Mouse (Mus musculus): ENCODE results near the gene Ubox5. TPM values are rescaled to one million over a fixed set of nuclear protein-coding genes. Genes with fewer than 3 reads are reported as not detected.
"Not testable (repeated sequence)": the region's sequence is repeated elsewhere in the genome, so short reads cannot be mapped to it uniquely, and the experiment has no call there.

The Ubox5 gene
- 9.1 and 15.6 TPM in 2 replicates for total RNA-seq (2014; fragmentation: Nextera tagmentation)
- total RNA-seq (2017), result 8.3 and 8.5 TPM in 2 replicates

GRCm38 (mm10) chr2:130629839-130630203 is at the start of gene Ubox5, which contains the start of gene Fastkd5:
Gene Ubox5, minus strand, starts transcription at chr2:130630038.
Gene Fastkd5, minus strand, starts transcription at chr2:130630027.
- ATAC-seq (replicated peaks; ENCODE audit: low FRiP score, low TSS enrichment, poor library complexity, severe bottlenecking), result peak; percentile 75

- ATAC-seq (replicated peaks; ENCODE audit: low FRiP score, low TSS enrichment, poor library complexity, severe bottlenecking), result no peak
Observed at GRCm38 (mm10) chr2:130679154-130679553, 49.3 kb upstream of the Ubox5 start.

- no peak for ATAC-seq (replicated peaks; ENCODE audit: low FRiP score, low TSS enrichment, poor library complexity, severe bottlenecking)
Observed at GRCm38 (mm10) chr2:130677211-130677610, 47.4 kb upstream of the Ubox5 start.

- ATAC-seq (replicated peaks; ENCODE audit: low FRiP score, low TSS enrichment, poor library complexity, severe bottlenecking), result peak; percentile 87
Observed at GRCm38 (mm10) chr2:130667559-130667958, 37.7 kb upstream of the Ubox5 start, which contains the start of gene Itpa. Gene Itpa, plus strand, starts transcription at chr2:130667610.

- peak; percentile 81 for ATAC-seq (replicated peaks; ENCODE audit: low FRiP score, low TSS enrichment, poor library complexity, severe bottlenecking)
Observed at GRCm38 (mm10) chr2:130664102-130664701, 34.4 kb upstream of the Ubox5 start, which contains the start of gene Ddrgk1. Gene Ddrgk1, minus strand, starts transcription at chr2:130664659.

GRCm38 (mm10) chr2:130663342-130663741 is 33.5 kb upstream of the Ubox5 start:
- no peak for ATAC-seq (replicated peaks; ENCODE audit: low FRiP score, low TSS enrichment, poor library complexity, severe bottlenecking)

GRCm38 (mm10) chr2:130658530-130658929 is 28.7 kb upstream of the Ubox5 start:
- no peak for ATAC-seq (replicated peaks; ENCODE audit: low FRiP score, low TSS enrichment, poor library complexity, severe bottlenecking)

- ATAC-seq (replicated peaks; ENCODE audit: low FRiP score, low TSS enrichment, poor library complexity, severe bottlenecking), result no peak
Observed at GRCm38 (mm10) chr2:130657541-130657940, 27.7 kb upstream of the Ubox5 start.

GRCm38 (mm10) chr2:130656536-130656935 is 26.7 kb upstream of the Ubox5 start:
- no peak for ATAC-seq (replicated peaks; ENCODE audit: low FRiP score, low TSS enrichment, poor library complexity, severe bottlenecking)

- peak; percentile 67 for ATAC-seq (replicated peaks; ENCODE audit: low FRiP score, low TSS enrichment, poor library complexity, severe bottlenecking)
Observed at GRCm38 (mm10) chr2:130655660-130656339, 26.0 kb upstream of the Ubox5 start.

GRCm38 (mm10) chr2:130653760-130654159 is 23.9 kb upstream of the Ubox5 start:
- peak; percentile 53 for ATAC-seq (replicated peaks; ENCODE audit: low FRiP score, low TSS enrichment, poor library complexity, severe bottlenecking)

- ATAC-seq (replicated peaks; ENCODE audit: low FRiP score, low TSS enrichment, poor library complexity, severe bottlenecking), result no peak; the same call in 1 of the 2 replicates
Observed at GRCm38 (mm10) chr2:130653303-130653702, 23.5 kb upstream of the Ubox5 start.

GRCm38 (mm10) chr2:130649028-130649427 is 19.2 kb upstream of the Ubox5 start:
- ATAC-seq (replicated peaks; ENCODE audit: low FRiP score, low TSS enrichment, poor library complexity, severe bottlenecking), result not testable (repeated sequence)

- ATAC-seq (replicated peaks; ENCODE audit: low FRiP score, low TSS enrichment, poor library complexity, severe bottlenecking), result no peak
Observed at GRCm38 (mm10) chr2:130645198-130645597, 15.4 kb upstream of the Ubox5 start.

GRCm38 (mm10) chr2:130642684-130643369 is 13.0 kb upstream of the Ubox5 start, which contains the start of gene Lzts3:
Gene Lzts3, minus strand, starts transcription at chr2:130642803.
- ATAC-seq (replicated peaks; ENCODE audit: low FRiP score, low TSS enrichment, poor library complexity, severe bottlenecking), result peak; percentile 86

- ATAC-seq (replicated peaks; ENCODE audit: low FRiP score, low TSS enrichment, poor library complexity, severe bottlenecking), result no peak
Observed at GRCm38 (mm10) chr2:130642197-130642660, 12.4 kb upstream of the Ubox5 start.

- ATAC-seq (replicated peaks; ENCODE audit: low FRiP score, low TSS enrichment, poor library complexity, severe bottlenecking), result no peak
Observed at GRCm38 (mm10) chr2:130641351-130642025, 11.7 kb upstream of the Ubox5 start.

GRCm38 (mm10) chr2:130639276-130639675 is 9.4 kb upstream of the Ubox5 start:
- no peak for ATAC-seq (replicated peaks; ENCODE audit: low FRiP score, low TSS enrichment, poor library complexity, severe bottlenecking)

GRCm38 (mm10) chr2:130638101-130638611 is 8.3 kb upstream of the Ubox5 start:
- ATAC-seq (replicated peaks; ENCODE audit: low FRiP score, low TSS enrichment, poor library complexity, severe bottlenecking), result no peak
